Mouse (Mus musculus) small intestine, adult 2 months (tissue): ENCODE data around the gene Pth1r.

Experiments
- CTCF ChIP-seq: fragments of 200-500 bp; IDR thresholded peaks from 2 replicates; pipeline ENCODE4 v1.5.1; 2012; ENCODE audit warnings: low read depth, mild to moderate bottlenecking, control low read depth, inconsistent platforms, low read length, moderate library complexity, mixed read lengths; ENCODE audit not compliant: insufficient replicate concordance, insufficient read length; ENCODE audit errors: extremely low read depth
- POLR2A ChIP-seq: fragments of 200-500 bp; IDR thresholded peaks from 2 replicates; pipeline ENCODE4 v1.6.1; 2012; ENCODE audit warnings: low read depth, mild to moderate bottlenecking, control low read depth, inconsistent platforms, low read length, moderate library complexity

DNA sequence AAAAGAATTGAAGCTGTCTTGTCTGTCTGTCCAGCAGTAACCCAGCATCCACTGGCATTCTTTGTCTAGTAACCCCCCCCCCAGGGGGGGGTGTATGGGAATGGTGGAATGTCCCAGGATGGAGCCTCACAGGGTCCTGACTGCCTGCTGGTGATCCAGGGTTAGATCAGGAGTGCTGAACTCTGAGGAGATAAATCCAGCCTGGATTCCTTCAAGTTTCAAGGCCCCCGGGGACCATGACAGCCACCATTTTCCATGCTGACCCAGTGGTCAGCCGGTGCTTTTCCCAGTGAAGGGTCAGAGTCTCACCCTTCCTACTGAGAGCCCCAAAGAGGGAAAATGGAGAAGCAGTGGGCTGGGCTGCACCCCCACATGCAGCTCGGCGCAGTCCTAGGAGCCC is 15.1 kb downstream of the Pth1r start:
- TF ChIP-seq CTCF: no peak
- no peak for TF ChIP-seq POLR2A
